Mouse (Mus musculus) lung, postnatal 0 days (tissue): Measurements from ENCODE around the gene Cela1. TPM values are rescaled to one million over a fixed set of nuclear protein-coding genes. Genes with fewer than 3 reads are reported as not detected.
A peak's percentile ranks its signal among the peaks of the same experiment; 100 is the strongest.

Source experiments
- ATAC-seq: fragments of 200-750 bp; cut with Nextera tagmentation; 2 replicates; pipeline ENCODE4 v1.8.0; 2017; ENCODE audit warnings: moderate library complexity
- DNase-seq: peaks from one replicate; pipeline ENCODE4 v3.0.0-alpha.2; 2016; ENCODE audit warnings: low spot score
- H3K27ac ChIP-seq: fragments of 300-500 bp; sonication (generic); 2 replicates; pipeline ENCODE4 v1.5.1; 2014; ENCODE audit warnings: antibody characterized with exemption, mild to moderate bottlenecking, low read length, mixed read lengths
- H3K27me3 ChIP-seq: fragments of 300-500 bp; sonication (generic); replicated peaks from 2 replicates; pipeline ENCODE4 v1.6.1; 2014; ENCODE audit warnings: low read length, mixed read lengths; ENCODE audit not compliant: insufficient read depth
- H3K36me3 ChIP-seq: fragments of 300-500 bp; sonication (generic); 2 replicates; pipeline ENCODE4 v1.6.1; 2014; ENCODE audit warnings: low read length, mixed read lengths; ENCODE audit not compliant: insufficient read depth
- H3K4me1 ChIP-seq: fragments of 300-500 bp; sonication (generic); 2 replicates; pipeline ENCODE4 v1.6.1; 2014; ENCODE audit warnings: antibody characterized with exemption, low read depth, low read length, mixed read lengths; ENCODE audit not compliant: insufficient read depth
- H3K4me2 ChIP-seq: fragments of 300-500 bp; sonication (generic); replicated peaks from 2 replicates; pipeline ENCODE4 v1.6.1; 2014; ENCODE audit warnings: low read depth, mild to moderate bottlenecking, low read length, moderate library complexity, mixed read lengths
- H3K4me3 ChIP-seq: fragments of 300-500 bp; sonication (generic); 2 replicates; pipeline ENCODE4 v1.5.1; 2014; ENCODE audit warnings: low read depth, low read length
- H3K9ac ChIP-seq: fragments of 300-500 bp; sonication (generic); replicated peaks from 2 replicates; pipeline ENCODE4 v1.6.1; 2014; ENCODE audit warnings: low read depth, mild to moderate bottlenecking
- H3K9me3 ChIP-seq: fragments of 300-500 bp; sonication (generic); 2 replicates; pipeline ENCODE4 v1.6.1; 2016; ENCODE audit warnings: low read length, mixed read lengths
- CTCF ChIP-seq: IDR thresholded peaks from 2 replicates; pipeline ENCODE4 v1.5.1; 2016; ENCODE audit warnings: antibody characterized with exemption, mild to moderate bottlenecking
- EP300 ChIP-seq: IDR thresholded peaks from 2 replicates; pipeline ENCODE4 v1.6.1; 2016; ENCODE audit warnings: antibody characterized with exemption, mild to moderate bottlenecking, control low read depth
- WGBS: fragments of 180-500 bp; shearing (Covaris S2); extraction: QIAGEN DNeasy Blood & Tissue Kit; methylation state at CpG from one replicate; pipeline ENCODE4 v1.1.7; 2014; 5-methylcytosine and 5-hydroxymethylcytosine counted together
- polyA plus RNA-seq: library from polyadenylated mRNA; unstranded; fragments of >200 nt; fragmentation: Nextera tagmentation; extraction: Ambion mirVana; gene quantifications from 2 replicates; pipeline ENCODE4 v1.2.1, GENCODE M21; 2015

Gene Cela1
- polyA plus RNA-seq, 1 experiment from 2014 or later, result 11.4 TPM

GRCm38 (mm10) chr15:100728586-100728985, 40.9 kb upstream of the Cela1 start:
- Histone ChIP-seq H3K4me3 (peak overlapping the region; percentile 21; the same call in 1 of the 2 replicates), H3K27ac (no peak overlapping the region), H3K9me3 (no peaks in the 10 kb centered on the region), H3K4me2 (peak overlapping the region; percentile 43), H3K9ac (no peak overlapping the region), H3K4me1 (0 out of 2 replicates have a peak, but pooled peaks cover 6% of the 10 kb centered on the region), H3K27me3 (peaks cover 26% of the 10 kb centered on the region), H3K36me3 (no peaks in the 10 kb centered on the region)
- TF ChIP-seq EP300, result no peak
- TF ChIP-seq CTCF, result no peak
- DNase-seq, result peak; percentile 35
- ATAC-seq, result no peak
- 32% methylated on average over 9 of the region's 9 CpGs for WGBS

- Histone ChIP-seq H3K4me2 (no peak overlapping the region), H3K9ac (no peak overlapping the region), H3K4me3 (no peak overlapping the region), H3K36me3 (no peaks in the 10 kb centered on the region), H3K27ac (no peak overlapping the region), H3K4me1 (0 out of 2 replicates have a peak, but pooled peaks cover 6% of the 10 kb centered on the region), H3K27me3 (peaks cover 26% of the 10 kb centered on the region), H3K9me3 (no peaks in the 10 kb centered on the region)
- 66% methylated on average over 11 of the region's 11 CpGs for WGBS
- DNase-seq (no peak), ATAC-seq (no peak; the same call in 1 of the 2 replicates)
- TF ChIP-seq EP300 (no peak), CTCF (no peak)
Measured at GRCm38 (mm10) chr15:100727834-100728233, 40.1 kb upstream of the Cela1 start.

- Histone ChIP-seq H3K4me2 (no peak overlapping the region), H3K27me3 (peaks cover 26% of the 10 kb centered on the region), H3K9me3 (no peaks in the 10 kb centered on the region), H3K9ac (no peak overlapping the region), H3K4me3 (no peak overlapping the region), H3K4me1 (0 out of 2 replicates have a peak, but pooled peaks cover 6% of the 10 kb centered on the region), H3K36me3 (no peaks in the 10 kb centered on the region), H3K27ac (no peak overlapping the region)
- ATAC-seq, result no peak
- no peak for TF ChIP-seq CTCF
- DNase-seq, result no peak
- WGBS, result 81% methylated on average over 11 of the region's 11 CpGs
Measured at GRCm38 (mm10) chr15:100726721-100727120, 39.0 kb upstream of the Cela1 start.

DNA sequence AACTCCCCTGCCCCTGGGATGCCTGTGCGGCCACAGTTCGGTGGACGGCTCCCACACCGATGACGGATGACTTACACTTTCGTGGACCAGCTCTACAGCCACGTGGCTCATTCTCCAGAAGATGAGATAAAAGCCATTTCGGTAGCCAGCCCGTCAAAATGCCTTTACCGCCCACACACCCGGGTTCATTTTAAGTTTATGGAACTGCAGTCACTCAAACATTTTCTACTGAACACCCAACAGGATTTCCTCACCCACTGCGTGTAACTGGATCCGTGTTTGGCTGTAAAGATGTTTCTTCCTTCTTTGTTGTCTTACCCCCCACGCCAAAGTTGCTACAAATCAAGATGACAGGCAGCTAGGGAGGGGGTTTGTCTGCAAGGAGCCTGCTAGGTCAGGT, 35.8 kb upstream of the Cela1 start:
- Histone ChIP-seq H3K4me2 (no peak overlapping the region), H3K9ac (no peak overlapping the region), H3K36me3 (no peaks in the 10 kb centered on the region), H3K4me3 (no peak overlapping the region), H3K27me3 (0 out of 2 replicates have a peak, but pooled peaks cover 4% of the 10 kb centered on the region), H3K9me3 (no peaks in the 10 kb centered on the region), H3K27ac (no peak overlapping the region), H3K4me1 (no peaks in the 10 kb centered on the region)
- DNase-seq (no peak), ATAC-seq (no peak)
- no peak for TF ChIP-seq EP300
- TF ChIP-seq CTCF, result no peak
- WGBS, result 48% methylated on average over 14 of the region's 14 CpGs

GRCm38 (mm10) chr15:100722564-100722963, 34.8 kb upstream of the Cela1 start:
- TF ChIP-seq EP300 (no peak), CTCF (no peak)
- Histone ChIP-seq H3K4me3 (no peak overlapping the region), H3K36me3 (no peaks in the 10 kb centered on the region), H3K9me3 (no peaks in the 10 kb centered on the region), H3K4me1 (no peaks in the 10 kb centered on the region), H3K27me3 (no peaks in the 10 kb centered on the region), H3K9ac (no peak overlapping the region), H3K27ac (no peak overlapping the region), H3K4me2 (no peak overlapping the region)
- WGBS, result 52% methylated on average over 6 of the region's 6 CpGs
- DNase-seq (no peak), ATAC-seq (no peak)

DNA sequence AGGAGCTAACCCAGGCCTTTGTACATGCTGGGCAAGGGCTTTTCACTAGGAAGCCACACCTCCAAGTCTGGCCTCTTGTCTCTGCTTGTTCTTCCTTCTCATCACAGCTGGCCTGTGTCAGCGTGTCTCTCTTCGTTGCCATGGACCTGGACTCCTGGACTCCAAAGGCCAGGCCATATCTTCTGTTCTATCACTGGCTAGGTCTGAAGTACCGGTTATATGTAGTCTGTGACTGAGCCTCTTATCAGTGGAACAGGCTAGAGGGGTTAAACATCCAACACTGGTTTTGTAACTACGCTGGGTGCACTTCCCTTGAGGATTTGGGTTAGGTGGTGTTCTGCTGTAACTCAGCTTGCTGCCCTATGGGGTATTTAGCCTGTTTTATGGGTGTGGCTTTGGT, 34.3 kb upstream of the Cela1 start:
- H3K4me2 ChIP-seq, result no peak overlapping the region
- H3K27ac ChIP-seq, result no peak overlapping the region
- H3K36me3 ChIP-seq, result no peaks in the 10 kb centered on the region
- TF ChIP-seq CTCF (no peak), EP300 (no peak)
- no peaks in the 10 kb centered on the region for H3K4me1 ChIP-seq
- H3K4me3 ChIP-seq, result no peak overlapping the region
- H3K9me3 ChIP-seq, result no peaks in the 10 kb centered on the region
- no peak overlapping the region for H3K9ac ChIP-seq
- ATAC-seq (no peak), DNase-seq (no peak)
- 34% methylated on average over 4 of the region's 4 CpGs for WGBS
- no peaks in the 10 kb centered on the region for H3K27me3 ChIP-seq

- WGBS, result 80% methylated on average over 5 of the region's 5 CpGs
- H3K9ac ChIP-seq, result no peak overlapping the region
- no peaks in the 10 kb centered on the region for H3K4me1 ChIP-seq
- no peak overlapping the region for H3K27ac ChIP-seq
- no peaks in the 10 kb centered on the region for H3K27me3 ChIP-seq
- H3K9me3 ChIP-seq, result no peaks in the 10 kb centered on the region
- DNase-seq (no peak), ATAC-seq (no peak)
- H3K36me3 ChIP-seq, result no peaks in the 10 kb centered on the region
- H3K4me2 ChIP-seq, result no peak overlapping the region
- no peak overlapping the region for H3K4me3 ChIP-seq
- no peak for TF ChIP-seq EP300
- TF ChIP-seq CTCF, result no peak
Measured at GRCm38 (mm10) chr15:100721445-100721844, 33.7 kb upstream of the Cela1 start.
